Mouse (Mus musculus) embryo, embryonic 10 days (tissue): ENCODE results near the gene Zfp987.
"Not testable (repeated sequence)": the region's sequence is repeated elsewhere in the genome, so short reads cannot be mapped to it uniquely, and the experiment has no call there.

Source experiments
- DNase-seq: peaks from one replicate; pipeline ENCODE4 v3.0.0-alpha.2; 2015; ENCODE audit warnings: low spot score

Zfp987 gene

DNA sequence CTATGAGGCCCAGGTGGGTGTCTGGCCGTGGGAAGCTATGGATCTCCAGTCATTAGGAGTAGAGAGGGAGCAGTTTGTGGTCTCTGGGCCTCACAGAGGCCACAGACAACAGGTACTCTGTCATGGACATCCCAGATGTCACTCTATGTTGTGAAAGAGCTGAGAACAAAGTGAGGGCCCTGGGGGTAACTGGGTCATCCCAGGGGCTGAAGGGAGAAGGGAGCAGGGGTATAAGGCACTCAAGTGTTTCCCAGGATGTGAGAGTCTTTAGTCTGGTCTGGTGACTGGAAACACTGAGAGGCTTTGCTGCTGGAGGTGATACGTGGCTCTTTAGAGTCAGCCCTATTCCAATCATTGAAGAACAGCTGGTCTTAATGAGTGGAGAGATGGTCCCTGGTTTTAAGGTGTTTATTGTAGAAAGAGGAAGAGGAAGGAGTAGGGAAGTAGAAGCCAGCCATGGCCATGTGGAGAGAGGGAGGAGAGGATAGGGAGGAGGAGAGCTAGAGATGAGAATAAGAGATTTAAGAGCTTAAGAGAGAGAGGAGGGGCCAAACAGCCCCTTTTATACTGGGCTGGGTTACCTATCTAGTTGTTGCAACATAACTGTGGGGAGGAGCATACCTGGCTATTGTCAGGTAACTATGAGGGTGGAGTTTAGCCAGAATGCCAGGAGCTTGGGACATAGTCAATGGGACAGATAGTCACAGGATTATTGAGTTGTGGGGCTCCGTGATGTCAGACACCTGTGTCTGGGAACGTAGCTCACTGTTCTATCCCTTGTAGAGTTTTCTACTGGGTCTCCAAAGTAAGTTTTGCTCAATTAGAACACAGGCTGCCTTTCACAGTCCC is 76.5 kb downstream of the Zfp987 start:
- DNase-seq, result not testable (repeated sequence)
